Mouse (Mus musculus) thymus, adult 2 months (tissue): Measurements from ENCODE around the gene Kalrn. TPM values are rescaled to one million over a fixed set of nuclear protein-coding genes. Genes with fewer than 3 reads are reported as not detected.

ENCODE experiments used
- DNase-seq: peaks from one replicate; pipeline ENCODE4 v3.0.0; 2021
- H3K27ac ChIP-seq: fragments of 200-500 bp; 2 replicates; pipeline ENCODE4 v1.5.1; 2012; ENCODE audit warnings: low read length, control low read depth; ENCODE audit not compliant: control insufficient read depth, insufficient read depth
- H3K27me3 ChIP-seq: fragments of 200-500 bp; 2 replicates; pipeline ENCODE4 v1.6.1; 2012; ENCODE audit warnings: mild to moderate bottlenecking, low read length, moderate library complexity, mixed read lengths; ENCODE audit not compliant: control insufficient read depth, insufficient read depth
- H3K36me3 ChIP-seq: fragments of 200-500 bp; 2 replicates; pipeline ENCODE4 v1.6.1; 2012; ENCODE audit warnings: mild to moderate bottlenecking, low read length, moderate library complexity; ENCODE audit not compliant: control insufficient read depth, insufficient read depth
- H3K4me1 ChIP-seq: fragments of 200-500 bp; replicated peaks from 2 replicates; pipeline ENCODE4 v1.6.1; 2012; ENCODE audit warnings: low read length; ENCODE audit not compliant: control insufficient read depth, insufficient read depth
- H3K4me3 ChIP-seq: fragments of 200-500 bp; 2 replicates; pipeline ENCODE4 v1.5.1; 2012; ENCODE audit warnings: mild to moderate bottlenecking, low read length, control low read depth, moderate library complexity; ENCODE audit not compliant: control insufficient read depth, insufficient read depth
- CTCF ChIP-seq: fragments of 200-500 bp; IDR thresholded peaks from 2 replicates; pipeline ENCODE4 v1.5.1; 2012; ENCODE audit warnings: mild to moderate bottlenecking, control low read depth, low read length, moderate library complexity, borderline replicate concordance; ENCODE audit not compliant: control insufficient read depth, poor library complexity, insufficient read depth; ENCODE audit errors: extremely low read depth
- POLR2A ChIP-seq: fragments of 200-500 bp; IDR thresholded peaks from 2 replicates; pipeline ENCODE4 v1.6.1; 2012; ENCODE audit warnings: mild to moderate bottlenecking, low read length, control low read depth, moderate library complexity; ENCODE audit not compliant: control insufficient read depth, poor library complexity, insufficient read depth; ENCODE audit errors: extremely low read depth
- WGBS: fragments of 180-500 bp; shearing (Covaris S2); methylation state at CpG from one replicate; pipeline ENCODE4 v1.1.7; 2018; 5-methylcytosine and 5-hydroxymethylcytosine counted together
- polyA plus RNA-seq: library from polyadenylated mRNA; depleted of rRNA; stranded (reverse); fragments of >200 nt; gene quantifications from 2 replicates; pipeline ENCODE4 v1.2.3, GENCODE M21; 2012

The Kalrn gene
- polyA plus RNA-seq, 1 experiment, result 2.9 TPM

DNA sequence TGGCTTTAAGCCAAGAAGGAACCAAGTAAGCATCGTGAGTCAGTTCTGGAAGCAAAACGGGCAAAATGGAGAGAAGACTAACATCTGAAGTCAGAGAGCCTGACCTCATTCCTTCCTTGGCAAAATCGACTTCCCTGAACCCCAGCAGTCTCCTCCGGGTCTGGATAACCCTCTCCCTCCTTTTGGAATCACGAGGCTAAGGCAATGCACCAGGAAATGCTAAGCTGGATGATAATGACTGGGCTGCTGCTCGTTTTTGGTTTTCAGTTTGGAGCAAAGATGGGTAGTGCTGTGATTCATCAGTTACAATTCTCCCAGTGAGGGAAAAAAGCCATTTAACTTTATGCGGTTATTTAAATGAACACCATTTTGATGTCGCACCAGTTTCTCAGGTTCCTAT is 344.0 kb downstream of the Kalrn start:
- Histone ChIP-seq H3K4me1 (no peaks in the 10 kb centered on the region), H3K27ac (no peak overlapping the region), H3K27me3 (no peaks in the 10 kb centered on the region), H3K36me3 (no peaks in the 10 kb centered on the region), H3K4me3 (no peak overlapping the region)
- WGBS, result 82% methylated on average over 8 of the region's 8 CpGs
- no peak for TF ChIP-seq CTCF
- TF ChIP-seq POLR2A, result no peak
- DNase-seq, result no peak

DNA sequence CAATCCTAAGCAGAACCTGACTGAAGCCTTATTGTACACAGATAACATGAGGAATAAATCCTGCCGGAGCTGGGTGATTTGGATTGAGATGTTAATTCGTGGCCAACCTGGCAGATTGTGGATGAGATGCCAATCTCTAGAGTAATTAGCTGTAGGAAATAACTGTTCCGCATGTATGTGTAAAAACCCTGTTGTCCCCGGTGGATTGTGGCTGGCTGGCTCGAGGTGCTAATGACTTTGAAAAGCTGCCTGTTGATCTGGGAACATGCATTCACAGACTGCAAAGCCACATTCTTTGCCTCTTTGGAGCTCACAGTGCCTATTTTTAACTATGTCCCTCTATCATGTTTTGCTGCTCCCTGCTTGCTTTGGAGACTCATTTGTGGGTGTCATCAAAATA is 344.7 kb downstream of the Kalrn start:
- no peak overlapping the region for H3K4me3 ChIP-seq
- H3K27me3 ChIP-seq, result no peaks in the 10 kb centered on the region
- H3K27ac ChIP-seq, result no peak overlapping the region
- 87% methylated on average over 5 of the region's 5 CpGs for WGBS
- no peaks in the 10 kb centered on the region for H3K36me3 ChIP-seq
- no peak for DNase-seq
- TF ChIP-seq CTCF (no peak), POLR2A (no peak)
- no peaks in the 10 kb centered on the region for H3K4me1 ChIP-seq

DNA sequence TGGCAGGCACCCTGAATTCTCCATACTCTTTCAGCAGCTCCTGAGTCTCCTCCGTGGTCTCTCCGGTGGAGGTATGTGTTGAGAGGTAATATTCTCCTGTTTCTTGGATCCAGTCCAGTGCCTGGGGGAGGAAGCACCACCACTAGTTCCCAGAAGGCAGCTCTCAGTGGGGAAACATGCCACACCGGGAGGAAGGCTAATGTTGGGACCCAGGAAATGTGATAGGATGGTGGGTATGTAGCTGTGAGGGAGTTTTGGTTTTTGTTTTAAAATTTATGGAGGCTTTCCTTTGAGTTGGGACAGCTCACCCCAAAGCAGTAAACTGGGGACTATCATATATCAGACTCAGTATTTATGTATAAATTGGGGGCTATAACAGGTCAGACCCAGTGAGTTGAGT is 361.2 kb downstream of the Kalrn start:
- Histone ChIP-seq H3K27me3 (no peaks in the 10 kb centered on the region), H3K27ac (no peak overlapping the region), H3K4me3 (no peak overlapping the region), H3K4me1 (no peaks in the 10 kb centered on the region), H3K36me3 (no peaks in the 10 kb centered on the region)
- 86% methylated on average over 3 of the region's 3 CpGs for WGBS
- DNase-seq, result no peak
- TF ChIP-seq POLR2A (no peak), CTCF (no peak)

DNA sequence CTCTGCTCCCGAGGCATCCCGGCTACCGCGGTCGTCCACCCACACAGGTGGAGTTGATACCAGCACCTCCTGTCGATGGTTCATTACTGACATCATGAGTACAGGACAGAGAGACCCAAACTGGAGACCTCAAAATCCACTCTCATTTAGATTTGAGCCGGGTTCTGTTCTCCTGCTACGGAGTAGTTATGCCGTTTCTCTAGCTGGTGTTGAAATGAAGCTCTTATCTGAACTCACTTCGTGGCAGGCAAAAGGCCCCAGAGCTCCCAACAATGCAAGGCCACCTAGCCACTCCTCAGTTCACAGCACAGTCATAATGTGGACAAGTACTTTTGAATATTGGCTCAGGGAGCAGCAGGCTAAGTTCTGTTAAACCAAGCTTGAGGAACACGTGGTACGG is 362.1 kb downstream of the Kalrn start:
- Histone ChIP-seq H3K36me3 (no peaks in the 10 kb centered on the region), H3K27me3 (no peaks in the 10 kb centered on the region), H3K4me3 (no peak overlapping the region), H3K4me1 (no peaks in the 10 kb centered on the region), H3K27ac (no peak overlapping the region)
- no peak for DNase-seq
- no peak for TF ChIP-seq CTCF
- no peak for TF ChIP-seq POLR2A
- WGBS, result 90% methylated on average over 12 of the region's 12 CpGs

DNA sequence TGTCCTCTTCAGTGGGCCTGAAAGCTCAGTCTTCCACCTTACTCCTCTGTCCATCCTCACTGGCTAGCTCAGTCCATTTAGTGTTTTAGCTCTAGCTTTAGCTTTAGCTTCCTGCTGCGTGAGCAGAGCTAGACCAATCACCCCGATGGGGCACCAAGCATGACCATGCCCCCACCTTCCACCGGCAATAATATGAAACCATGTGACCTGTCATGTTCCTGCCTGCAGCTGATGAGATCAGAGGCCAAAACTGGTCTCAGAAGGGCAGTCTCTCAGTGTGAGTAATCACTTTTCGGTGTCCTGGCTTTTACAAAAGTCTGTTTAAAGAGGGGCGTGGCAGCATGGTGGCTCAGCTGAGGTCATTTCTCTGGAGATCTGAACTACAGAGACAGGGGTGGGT is 364.6 kb downstream of the Kalrn start:
- Histone ChIP-seq H3K27me3 (no peaks in the 10 kb centered on the region), H3K36me3 (no peaks in the 10 kb centered on the region), H3K4me1 (no peaks in the 10 kb centered on the region), H3K4me3 (no peak overlapping the region), H3K27ac (no peak overlapping the region)
- TF ChIP-seq POLR2A (no peak), CTCF (no peak)
- no peak for DNase-seq
- 59% methylated on average over 5 of the region's 5 CpGs for whole genome bisulfite sequencing

DNA sequence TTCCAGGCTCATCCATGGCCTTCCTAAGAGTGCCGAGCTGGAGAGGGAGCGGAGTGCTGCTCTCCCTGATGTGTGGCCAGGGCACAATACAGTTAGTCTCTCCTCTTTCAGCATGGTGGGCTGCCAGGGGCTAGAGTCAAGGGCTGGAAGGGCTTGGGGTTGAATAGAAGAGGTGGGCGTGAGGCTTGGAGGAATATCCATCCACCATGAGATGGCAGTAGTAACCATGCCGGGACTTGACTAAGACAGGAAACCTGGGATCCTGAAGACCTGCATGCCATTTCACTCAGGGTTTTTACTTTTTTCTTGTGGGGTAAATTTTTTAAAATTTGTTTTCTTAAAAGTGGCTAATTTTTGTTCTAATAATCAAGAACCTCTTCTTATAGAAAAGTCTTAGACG is 365.4 kb downstream of the Kalrn start:
- no peak for TF ChIP-seq POLR2A
- no peak for TF ChIP-seq CTCF

DNA sequence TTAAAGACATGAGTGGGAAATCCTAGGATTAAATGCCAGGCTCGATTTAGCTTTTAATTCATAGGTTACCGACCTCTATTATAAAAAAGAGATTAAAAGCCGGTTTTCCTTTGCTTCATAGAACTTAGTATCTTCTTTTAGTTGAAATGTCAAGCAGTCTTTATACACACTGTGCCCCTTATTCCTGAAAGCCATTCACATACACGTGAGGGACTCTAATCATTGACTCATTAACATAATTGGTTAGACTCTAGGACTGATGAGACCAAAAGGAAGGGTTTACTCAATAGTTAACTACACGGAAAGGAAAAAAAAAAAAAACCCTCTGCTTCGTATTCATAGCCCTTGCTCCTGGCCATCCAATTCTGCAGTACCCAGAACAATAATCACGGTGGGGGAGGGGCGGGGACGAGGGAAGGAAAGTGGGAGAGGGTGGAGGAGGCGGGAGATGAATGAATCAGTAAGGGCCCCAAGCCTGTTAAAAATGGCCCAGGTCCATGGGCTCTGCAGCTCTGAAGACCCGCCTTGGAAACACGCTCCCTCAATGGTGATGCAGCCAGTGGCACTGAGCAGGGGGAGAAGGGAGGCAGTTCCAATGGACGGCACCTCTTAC is 368.7 kb downstream of the Kalrn start:
- no peak for TF ChIP-seq CTCF
- no peak for TF ChIP-seq POLR2A
- Histone ChIP-seq H3K27ac (no peak overlapping the region), H3K27me3 (no peaks in the 10 kb centered on the region), H3K4me1 (no peaks in the 10 kb centered on the region), H3K36me3 (no peaks in the 10 kb centered on the region), H3K4me3 (no peak overlapping the region)
- no peak for DNase-seq
- 92% methylated on average over 13 of the region's 13 CpGs for WGBS

More for the DNA sequence above, 365.4 kb downstream of the Kalrn start:
- DNase-seq, result no peak
- H3K27ac ChIP-seq, result no peak overlapping the region
- H3K27me3 ChIP-seq, result no peaks in the 10 kb centered on the region
- no peaks in the 10 kb centered on the region for H3K4me1 ChIP-seq
- 98% methylated on average over 5 of the region's 5 CpGs for WGBS
- H3K4me3 ChIP-seq, result no peak overlapping the region
- no peaks in the 10 kb centered on the region for H3K36me3 ChIP-seq
